Mouse (Mus musculus): ENCODE results near the gene C3.

C3 gene

DNA sequence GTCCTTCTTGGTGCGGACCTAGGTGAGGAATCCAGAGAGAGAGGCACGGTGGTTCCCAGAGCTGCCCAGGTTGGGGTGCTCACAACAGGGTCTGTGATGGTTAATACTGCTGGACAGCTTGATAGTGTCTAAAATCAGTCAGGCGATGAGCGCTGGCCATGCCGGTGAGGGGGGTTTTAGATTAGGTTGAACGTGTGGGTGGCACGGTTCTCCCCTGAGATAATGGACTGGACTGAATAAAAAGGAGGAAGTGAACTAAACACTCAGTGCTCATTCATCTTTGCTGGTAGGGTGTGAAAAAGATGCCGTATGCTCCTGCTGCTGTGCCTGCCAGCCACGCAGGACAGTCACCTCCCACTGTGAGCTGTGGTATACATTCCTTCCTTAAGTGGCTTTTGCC is 4.6 kb downstream of the C3 start:
- DNase-seq (ENCODE audit: low spot score in 2 of 2), result no peak

DNA sequence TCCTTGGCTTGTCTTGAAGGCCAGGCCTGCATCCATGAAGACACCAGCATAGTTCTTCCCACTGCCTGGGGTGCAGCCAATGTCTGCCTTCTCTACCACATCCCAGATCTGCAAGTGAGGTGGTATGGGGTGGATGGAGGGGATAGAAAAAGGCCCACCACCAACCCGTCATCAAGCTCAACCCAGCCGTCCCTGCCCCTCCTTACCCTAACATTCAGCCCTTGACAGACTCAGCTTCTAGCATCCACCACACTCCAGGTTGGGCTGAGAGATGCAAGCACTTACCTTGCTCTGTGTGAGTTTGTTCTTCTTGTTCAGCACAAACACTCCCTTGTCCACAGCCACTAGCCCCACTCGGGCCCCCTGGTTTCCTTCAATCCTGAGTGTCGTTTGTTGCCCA is 6.0 kb downstream of the C3 start:
- DNase-seq (ENCODE audit: low spot score in 2 of 2), result no peak

DNA sequence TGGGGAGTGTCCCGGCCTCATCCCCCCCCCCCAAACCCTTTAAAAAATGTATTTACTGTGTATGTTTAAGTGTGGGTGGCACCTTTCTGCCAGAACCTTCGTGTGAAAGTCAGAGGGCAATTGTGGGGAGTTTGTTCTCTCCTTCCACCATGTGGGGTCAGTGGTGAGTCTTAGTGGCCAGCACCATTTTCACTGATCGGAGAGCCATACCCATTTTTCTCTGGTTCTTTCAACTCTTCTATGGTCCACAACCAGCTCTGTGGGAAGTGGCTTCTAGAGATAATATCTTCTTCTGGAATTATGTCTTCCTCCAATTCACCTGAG is 8.1 kb downstream of the C3 start:
- no peak for DNase-seq (ENCODE audit: low spot score in 2 of 2)

DNA sequence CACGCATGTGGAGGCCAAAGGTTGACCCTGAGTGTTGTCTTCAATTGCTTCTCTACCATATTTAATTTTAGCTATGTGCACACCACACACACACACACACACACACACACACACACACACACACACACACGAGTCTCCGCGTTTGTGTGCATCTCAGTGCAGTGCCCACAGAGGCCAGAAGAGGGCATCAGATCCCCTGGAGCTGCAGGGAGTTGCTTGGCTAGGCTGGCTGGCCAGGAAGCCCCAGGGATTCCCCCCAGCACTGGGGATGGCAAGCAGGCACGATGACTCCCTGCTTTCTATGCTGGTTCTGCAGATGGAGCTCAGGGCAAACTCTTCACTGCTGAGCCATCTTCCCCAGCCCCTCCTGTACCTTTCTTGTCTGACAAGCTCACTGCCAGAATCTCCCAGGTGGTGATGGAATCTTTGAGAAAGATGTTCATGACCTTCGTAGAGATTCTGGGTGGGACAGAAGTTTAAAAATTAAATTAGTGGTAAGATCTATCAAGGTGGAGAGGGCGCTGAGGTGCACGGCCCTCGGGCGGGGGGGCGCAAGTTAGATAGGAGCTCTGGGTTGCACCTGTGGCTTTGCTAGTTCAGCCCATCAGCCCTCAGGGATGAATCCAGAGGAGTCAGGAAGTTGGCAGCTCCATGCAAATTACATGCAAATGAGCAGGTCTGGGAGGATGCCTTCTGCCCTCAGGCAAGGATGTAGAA is 8.6 kb downstream of the C3 start:
- DNase-seq (ENCODE audit: low spot score in 2 of 2), result peak; percentile 49 to 70

DNA sequence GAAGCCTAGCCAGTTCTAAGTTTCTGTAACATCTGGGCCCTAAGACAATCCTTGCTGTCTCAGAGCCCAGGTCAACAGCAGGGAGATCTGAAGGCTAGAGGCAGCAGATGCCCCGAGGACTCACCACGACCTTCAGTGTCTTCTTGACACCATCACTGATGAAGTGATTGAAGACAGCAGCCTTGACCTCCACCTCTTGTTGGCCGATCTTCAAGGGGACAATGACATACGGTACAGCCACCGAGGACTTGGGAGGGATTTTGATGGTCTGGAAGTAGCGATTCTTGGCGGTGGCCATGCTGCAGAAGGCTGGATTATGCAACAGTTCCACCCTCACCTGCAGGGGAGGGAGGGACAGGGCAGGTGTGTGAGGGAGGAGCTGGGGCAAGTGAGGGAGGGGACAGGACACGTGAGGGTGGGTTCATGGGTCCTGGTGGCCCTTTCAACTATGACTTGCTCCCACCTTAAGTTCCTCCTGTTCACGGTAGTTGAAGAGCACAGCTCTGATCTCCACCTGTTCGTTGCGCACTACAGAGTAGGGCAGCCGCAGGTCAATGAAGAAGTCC is 9.5 kb downstream of the C3 start:
- no peak for DNase-seq (ENCODE audit: low spot score in 2 of 2)

DNA sequence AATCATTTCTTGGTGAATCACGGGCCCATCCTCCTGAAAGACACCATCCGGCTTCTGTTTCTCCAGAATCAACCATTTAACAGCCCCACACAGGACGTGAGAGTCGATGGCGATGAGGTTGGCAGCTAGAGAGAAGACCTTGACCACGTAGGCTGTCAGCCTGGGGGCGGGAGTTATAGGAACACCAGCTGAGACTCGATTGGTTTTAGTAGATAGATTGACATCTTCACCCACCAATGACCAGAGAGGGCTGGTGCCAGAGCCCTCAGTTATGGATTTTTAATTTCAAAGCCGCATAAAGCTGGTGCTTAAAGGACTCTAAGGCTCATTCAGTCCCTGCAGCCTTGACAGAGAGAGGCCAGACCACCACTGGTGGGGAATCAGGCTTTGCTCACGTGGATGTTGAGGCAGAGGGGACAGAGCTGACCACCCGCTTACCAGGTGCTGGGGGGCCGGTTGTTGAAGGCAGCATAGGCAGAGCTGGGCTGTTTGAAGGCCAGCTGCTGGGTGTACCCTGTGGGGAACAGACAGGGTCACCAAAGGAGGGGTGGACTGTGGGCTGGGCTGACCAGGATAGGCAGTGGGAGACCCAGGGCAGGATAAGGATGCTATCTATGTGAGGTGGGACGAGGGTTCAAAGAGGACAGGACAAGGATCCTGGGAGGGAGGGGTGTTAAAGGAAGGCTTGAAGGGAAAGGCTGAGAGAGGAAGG is 13.1 kb downstream of the C3 start:
- DNase-seq (ENCODE audit: low spot score in 2 of 2), result no peak

DNA sequence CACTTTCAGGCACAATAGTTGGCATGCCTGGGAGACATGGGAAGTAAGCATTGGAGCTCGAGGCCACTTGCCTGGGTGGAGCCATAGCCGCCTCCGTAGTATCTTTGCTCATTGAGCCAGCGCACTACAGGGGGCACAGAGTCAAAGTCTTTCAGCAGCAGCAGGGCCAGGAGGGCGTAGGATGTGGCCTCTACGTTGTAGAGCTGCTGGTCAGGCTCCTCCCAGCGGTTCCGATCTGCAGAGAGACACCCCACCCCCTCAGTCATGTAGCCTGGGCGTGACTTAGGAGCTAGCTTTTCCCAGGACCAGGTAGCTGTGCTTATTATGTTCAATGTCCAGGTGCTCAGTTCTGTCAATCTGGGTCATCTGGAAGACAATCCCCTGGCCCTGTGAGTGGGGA is 16.4 kb downstream of the C3 start:
- no peak for DNase-seq (ENCODE audit: low spot score in 2 of 2)

DNA sequence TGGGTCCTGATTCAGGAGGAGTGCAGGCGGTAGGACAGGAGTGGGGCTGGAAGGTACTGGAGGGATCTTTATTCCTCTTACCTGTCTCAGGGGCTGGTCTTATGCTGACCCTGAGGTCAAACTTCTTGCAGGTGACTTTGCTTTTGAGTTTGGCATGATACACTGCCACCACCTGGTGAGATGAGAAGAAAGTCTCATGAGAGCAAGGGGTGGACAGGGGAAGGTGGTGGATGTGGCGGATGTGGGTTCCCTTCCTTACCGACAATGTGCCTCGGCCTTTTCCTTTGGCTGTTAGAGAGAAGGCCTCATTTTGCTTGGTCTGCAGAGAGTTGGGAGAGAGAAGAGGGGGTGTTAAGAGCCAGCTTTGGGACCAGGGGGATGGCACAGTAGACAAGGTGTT is 18.6 kb downstream of the C3 start:
- DNase-seq (ENCODE audit: low spot score in 2 of 2), result no peak

DNA sequence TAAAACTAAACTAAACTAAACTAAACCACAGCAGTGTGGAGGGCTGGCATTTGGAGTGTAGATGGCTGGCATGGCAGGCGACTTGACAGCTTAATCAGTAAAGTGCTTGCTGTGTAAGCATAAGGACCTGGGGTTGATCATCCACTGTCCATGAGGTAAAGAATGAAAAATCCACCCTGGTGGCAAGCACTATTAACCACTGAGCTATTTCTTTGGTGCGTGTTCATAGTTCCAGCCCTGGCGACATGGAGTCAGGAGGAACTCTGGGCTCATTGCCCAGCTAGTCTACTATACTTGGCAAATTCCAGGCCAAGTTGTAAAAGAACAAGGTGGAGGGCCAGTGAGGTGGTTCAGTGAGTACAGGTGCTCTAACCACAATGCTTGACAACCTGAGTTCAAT is 20.0 kb downstream of the C3 start:
- no peak for DNase-seq (ENCODE audit: low spot score in 2 of 2)

DNA sequence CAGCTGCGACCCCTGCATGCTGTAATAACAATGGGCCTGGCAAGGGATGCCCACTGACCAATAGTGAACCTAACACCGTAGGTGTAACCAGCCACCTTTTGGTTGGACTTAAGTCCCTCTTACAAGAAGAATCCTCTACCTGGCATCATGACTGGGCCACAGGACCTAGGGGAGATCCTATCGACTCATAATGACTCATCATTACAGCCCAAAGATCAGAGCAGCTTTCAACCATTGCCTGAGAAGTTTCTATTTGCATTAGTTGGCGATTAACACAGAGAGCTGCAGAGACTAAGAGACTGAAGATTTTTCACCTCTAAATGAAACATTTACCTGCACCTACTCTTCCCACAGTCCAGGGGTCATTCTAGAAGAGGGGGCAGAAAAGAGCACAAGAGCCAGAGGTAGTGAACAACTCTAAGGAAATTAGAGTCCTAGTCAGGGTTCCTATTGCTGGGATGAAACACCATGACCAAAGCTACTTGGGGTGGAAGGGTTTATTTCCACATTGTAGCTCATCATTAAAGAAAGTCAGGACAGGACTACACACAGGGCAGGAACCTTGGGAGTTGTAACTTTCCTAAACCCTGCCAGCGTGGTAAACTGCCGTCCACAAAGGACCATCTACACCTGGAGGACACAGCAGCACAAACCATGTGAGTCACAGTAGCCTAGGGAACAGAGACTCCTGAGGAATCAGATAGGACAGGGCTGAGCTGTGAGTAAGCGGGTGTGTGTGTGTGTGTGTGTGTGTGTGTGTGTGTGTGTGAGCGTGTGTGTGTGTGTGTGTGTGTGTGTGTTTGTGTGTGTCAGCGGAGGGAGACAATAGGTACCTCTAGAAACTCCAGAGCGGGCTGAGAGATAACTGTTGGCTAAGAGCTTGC is 25.9 kb downstream of the C3 start:
- DNase-seq (ENCODE audit: low spot score in 2 of 2), result no peak

DNA sequence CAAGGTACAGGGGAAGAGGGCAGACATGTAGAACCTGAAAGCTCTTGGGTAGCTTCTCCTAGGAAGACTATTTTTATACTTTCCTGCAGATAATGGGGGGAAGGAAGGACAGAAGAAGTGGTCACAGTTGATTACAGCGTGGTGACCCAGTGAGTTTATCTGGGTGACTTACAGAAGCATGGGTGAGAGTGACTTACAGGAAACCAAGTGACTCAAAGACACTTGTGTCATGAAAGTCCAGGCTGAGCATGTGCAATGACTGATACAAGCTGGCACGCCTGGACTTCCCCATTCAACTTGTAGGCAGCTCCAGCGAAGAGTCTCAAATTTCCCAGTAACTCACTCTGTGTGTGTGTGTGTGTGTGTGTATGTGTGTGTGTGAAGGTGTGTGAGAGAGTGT is 29.7 kb downstream of the C3 start:
- DNase-seq (ENCODE audit: low spot score in 2 of 2), result no peak

DNA sequence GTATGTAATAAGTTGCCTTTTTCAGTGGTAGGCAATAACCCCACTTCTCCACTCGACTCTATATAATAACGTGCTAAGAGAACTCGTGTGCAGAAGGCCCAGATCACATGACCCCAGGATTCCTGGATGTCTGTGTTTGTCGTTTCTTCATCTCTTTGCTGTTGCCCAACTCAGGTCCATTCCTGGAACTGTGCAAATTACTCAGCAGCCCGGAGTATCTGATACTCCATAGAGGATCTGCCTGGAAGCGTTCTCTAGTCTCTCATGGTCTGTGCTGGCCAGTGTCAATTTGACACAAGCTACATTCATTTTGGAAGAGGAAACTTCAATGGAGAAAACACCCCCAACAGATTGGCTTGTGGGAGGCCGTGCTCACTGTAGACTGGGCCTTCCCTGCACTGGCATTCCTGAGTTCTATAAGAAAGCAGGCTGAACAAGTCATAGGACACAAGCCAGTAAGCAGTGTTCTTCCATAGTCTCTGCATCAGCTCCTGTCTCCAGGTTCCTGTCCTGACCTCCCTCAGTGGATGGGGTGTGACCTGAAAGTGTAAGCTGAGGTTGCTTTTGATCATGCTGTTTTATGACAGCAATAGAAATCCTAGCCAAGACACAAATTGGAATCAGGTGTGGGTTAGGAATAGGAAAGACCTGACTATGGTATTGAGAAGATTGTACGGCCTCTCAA is 32.5 kb downstream of the C3 start:
- DNase-seq (ENCODE audit: low spot score in 2 of 2), result no peak

DNA sequence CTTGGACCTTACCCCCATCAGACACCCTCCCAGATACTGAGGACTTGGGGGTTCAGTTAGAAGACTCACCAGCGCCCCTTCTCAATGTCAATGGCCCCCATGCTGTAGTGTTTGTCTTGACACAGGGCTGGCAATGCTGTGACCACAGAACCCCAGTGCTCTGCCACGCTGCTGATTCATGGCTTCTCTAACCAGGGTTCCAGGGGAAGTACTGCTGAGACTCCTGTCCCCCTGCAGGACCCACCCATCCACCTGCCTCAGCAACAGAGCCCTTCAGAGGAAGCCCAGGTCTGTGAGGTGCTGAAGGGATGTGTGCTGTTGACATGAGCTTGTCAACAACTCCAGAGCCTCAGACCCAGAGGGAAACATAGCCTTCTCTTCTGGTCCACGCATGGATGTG is 33.2 kb downstream of the C3 start:
- no peak for DNase-seq (ENCODE audit: low spot score in 2 of 2)

DNA sequence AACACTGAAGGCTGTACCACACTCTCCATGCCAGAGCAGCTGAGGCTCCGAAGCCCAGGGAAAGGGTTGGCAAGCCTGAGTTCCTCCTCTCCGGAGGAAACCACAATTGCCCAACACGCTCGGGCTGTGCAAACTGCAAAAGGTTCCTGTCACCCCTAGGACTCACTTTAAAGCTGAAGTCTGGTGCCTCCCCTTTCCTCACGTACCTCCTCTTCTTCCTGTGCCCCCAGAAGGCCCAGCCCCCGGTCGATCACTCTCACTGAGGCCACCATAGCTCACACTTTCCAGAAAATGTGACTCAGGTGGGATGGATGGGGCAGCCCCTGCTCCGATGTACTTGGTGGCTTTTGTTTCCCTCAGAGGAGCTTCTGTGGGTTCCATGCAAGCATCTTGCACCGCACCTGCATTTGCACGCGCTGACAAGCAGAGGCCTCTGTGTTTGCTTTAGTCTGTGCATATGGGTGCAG is 33.9 kb downstream of the C3 start, which contains the start of gene Tnfsf14:
Tnfsf14 (minus strand) TSS at position 137 of the 467 bp plus-strand sequence.
- DNase-seq (ENCODE audit: low spot score in 2 of 2), result no peak

DNA sequence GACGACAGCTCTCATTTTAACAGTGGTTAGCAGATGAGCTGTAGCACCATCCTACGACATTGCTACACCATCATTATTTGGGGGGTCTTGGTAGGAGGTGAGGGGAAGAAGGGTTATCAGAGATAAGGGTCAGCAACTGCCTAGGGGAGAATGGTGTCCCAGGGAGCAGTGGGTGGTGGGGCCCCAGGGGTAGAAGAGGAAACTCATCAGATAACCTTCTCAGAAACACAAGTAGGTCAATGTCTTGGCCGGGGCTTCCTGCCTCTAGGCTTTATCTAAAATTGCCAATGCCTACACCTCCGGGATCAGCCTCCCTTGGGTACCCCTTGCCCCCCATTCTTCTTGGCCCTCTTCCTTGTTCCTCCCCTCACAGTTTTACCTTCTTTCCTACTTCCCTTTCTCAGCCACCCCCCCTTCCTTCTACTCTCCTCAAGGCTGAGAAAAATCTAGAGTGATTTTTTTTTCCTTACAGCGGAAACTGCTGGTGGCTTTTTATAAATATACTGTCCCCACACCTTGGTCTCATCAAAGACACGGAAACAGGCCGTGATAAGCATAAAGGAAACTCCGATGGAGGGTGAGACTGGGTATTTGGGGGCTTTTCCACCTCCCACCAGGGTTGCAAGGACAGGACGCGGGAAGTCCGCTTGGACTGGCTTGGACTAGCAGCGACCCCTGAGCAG is 39.3 kb downstream of the C3 start:
- DNase-seq (ENCODE audit: low spot score in 2 of 2), result no peak

DNA sequence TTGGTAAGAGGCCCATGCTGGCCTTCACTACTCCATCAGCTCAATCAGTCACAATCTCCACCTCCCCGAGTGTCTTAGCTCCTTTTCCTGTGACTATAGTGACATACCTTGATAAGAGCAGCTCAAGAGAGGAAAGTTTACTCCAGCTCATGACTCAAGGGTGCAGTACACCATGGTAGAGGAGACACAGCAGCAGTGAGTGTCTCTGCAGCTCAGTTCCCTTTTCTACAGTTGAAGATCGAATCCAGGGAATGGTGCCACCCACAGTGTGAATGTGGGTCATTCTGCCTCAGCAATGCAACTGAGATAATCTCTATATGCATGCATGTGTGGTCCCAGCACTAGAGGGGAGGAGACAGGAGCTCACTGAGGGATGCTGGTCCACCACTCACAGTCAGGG is 42.3 kb downstream of the C3 start:
- no peak for DNase-seq (ENCODE audit: low spot score in 2 of 2)

DNA sequence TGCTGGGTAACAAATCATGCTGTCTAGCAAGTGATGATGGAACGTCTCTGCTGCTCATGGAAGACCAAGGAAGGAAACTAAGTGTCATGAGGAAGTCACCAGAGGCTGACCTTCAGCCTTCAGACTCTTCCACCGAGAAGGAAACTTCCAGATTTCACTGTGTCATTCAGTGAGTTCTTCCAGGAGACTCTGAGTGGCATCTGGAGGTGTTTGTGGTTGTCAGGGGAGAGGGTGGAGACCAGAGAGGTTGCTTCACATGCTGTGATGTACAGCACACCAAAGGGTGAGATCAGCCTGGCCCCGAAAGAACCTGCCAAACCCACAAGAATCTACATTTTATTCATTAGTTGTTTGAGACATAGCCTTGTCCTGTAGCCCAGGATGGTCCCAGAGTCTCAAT is 45.1 kb downstream of the C3 start:
- DNase-seq (ENCODE audit: low spot score in 2 of 2), result no peak

DNA sequence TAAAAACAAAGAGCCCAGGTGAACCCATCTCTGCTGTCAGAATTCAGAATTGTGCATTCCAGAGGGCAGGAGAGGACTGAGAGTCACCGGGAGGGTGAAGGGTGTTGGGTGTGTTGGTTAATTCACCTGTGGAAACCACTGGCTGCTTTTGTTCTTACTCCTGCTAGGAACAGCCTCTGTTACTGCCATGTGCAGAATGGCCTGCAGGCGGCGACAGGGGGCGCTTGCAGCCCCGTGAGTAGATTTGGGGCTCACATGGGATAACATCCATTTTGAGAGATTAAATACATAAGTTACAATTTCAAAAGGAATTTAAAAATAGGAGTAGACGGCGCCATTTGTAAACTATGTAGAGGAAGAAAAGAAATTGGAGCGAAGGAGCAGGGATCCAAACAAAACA is 47.6 kb downstream of the C3 start:
- no peak for DNase-seq (ENCODE audit: low spot score in 2 of 2)

DNA sequence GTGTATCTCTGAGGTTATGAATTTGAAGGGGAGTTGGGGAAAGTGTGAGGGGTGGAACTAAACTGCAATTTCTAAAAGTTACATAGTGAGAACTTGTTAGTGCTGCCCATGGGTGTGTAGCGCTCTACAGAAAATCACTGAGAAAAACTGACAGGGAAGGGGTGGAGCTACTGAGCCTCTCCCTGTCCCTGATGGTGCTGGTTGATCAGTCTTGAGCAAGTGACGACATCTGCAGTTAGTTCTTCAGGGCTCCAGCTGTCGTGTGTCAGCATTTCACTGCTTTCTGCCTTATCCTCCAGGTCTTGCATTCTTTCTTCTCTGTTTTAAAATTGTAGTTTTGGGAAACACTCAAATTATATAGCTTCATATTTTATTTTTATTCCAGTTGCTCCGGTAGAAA is 54.6 kb downstream of the C3 start:
- DNase-seq (ENCODE audit: low spot score in 2 of 2), result no peak

DNA sequence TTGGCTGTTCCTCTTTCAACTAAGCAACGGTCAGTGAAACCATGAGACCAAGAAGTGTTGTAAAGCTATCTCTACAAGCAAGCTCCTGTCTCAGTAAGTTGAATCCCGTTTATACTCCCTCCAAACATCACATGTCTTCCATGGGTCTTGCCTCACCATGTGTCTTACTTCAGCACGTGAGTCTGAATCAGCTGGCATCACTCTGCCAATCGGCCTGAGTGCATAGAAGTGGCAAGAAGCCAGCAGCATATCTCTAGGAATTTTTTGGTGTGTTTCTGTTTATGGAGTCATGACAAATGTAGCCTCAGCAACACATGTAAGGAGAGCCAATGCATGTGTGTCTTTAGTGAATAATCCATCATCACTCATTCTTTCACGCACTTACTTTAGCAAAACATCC is 55.6 kb downstream of the C3 start:
- DNase-seq (ENCODE audit: low spot score in 2 of 2), result no peak

DNA sequence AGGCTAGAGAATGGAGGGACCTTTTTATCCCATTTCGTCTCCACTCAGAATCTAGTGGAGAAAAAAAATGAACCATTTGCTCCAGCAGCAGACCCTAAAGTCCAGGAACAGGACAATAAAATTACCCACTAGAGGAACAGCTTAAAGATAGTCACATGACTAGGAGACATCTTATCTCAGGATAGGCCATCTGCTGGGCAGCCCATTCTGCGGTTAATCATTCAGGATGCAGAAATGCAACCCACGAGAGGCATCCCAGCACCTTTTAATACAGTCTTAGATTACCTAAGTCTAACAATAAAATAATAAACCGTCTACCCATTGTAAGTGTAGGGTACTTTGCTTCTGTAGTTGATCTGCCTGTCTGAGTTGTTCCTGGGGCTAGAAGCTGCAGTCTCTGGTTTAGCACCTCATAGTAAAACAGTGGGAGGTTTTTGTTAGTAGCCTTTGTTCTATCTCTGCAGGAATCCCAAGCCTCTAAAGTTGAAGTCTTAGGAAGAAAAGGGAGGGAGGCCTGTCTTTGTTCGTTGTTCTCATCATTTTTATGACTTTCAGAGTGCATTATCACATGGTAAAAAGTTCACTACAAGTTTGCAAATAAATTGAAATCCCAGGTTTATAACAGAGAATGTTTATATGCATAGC is 57.2 kb downstream of the C3 start:
- no peak for DNase-seq (ENCODE audit: low spot score in 2 of 2)

Data from right cerebral cortex, adult 2 months (tissue).